In the genomic region with DNA sequence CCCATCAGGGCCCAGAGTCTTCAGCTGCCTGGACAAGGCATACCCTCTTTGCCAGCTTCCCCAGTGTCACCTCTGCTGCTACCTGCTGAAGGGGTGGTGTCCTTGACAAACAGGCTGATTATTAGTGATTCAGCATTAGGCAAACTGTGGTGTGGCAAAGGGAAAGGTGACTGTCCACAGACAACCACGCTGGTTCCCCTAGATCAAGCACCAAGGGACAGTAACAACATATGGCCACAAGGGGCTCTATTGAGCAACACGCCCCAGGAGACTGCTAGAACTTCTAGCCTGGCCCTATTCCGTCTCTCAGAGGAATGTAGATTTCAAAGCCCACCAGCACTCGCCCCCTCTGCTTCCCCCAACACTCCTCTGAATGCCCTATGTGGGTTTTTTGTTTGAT, we compare ENCODE assay signal across 8 mouse cellular contexts. TPM values are rescaled to one million over a fixed set of nuclear protein-coding genes. Genes with fewer than 3 reads are reported as not detected.
DNase-seq lines count a peak whose midpoint lies in the region; ATAC-seq and TF ChIP-seq lines count a peak whose summit lies in the region.

No protein-coding gene starts in this region.

- H3K27me3 ChIP-seq in G1E (ENCODE audit: insufficient read depth, low read length): peaks cover 14% of the 10 kb centered on the region
- H3K27me3 ChIP-seq in testis, adult 2 months (ENCODE audit: control insufficient read depth, insufficient read depth, low read length): no peaks in the 10 kb centered on the region

- no peaks in the 10 kb centered on the region for H3K36me3 ChIP-seq in G1E (replicated peaks)
- H3K36me3 ChIP-seq in testis, adult 2 months (ENCODE audit: control insufficient read depth, insufficient read depth, low read length): no peaks in the 10 kb centered on the region

- TF ChIP-seq POLR2A in testis, adult 2 months (IDR thresholded peaks at IDR 0.05; ENCODE audit: control insufficient read depth, low read depth, low read length): no peak

- H3K4me1 ChIP-seq in G1E (ENCODE audit: insufficient read depth, low read depth, low read length): peaks cover 9% of the 10 kb centered on the region
- H3K4me1 ChIP-seq in testis, adult 2 months (ENCODE audit: control insufficient read depth, insufficient read depth, low read length): no peaks in the 10 kb centered on the region; the same call in 1 of the 2 replicates

- DNase-seq in layer of hippocampus, adult 2 months (ENCODE audit: low spot score in 2 of 2): peak; percentile 23 to 59
- no peak for DNase-seq in layer of hippocampus, adult 9-11 months
- peak; percentile 61 for DNase-seq in G1E (ENCODE audit: low spot score)
- DNase-seq in cerebellum, adult 9-10 months: peak; percentile 25
- peak; percentile 17 to 27 for DNase-seq in heart, adult 9 months (ENCODE audit: low spot score in 2 of 2)
- peak; percentile 61 to 73 for DNase-seq in kidney, postnatal 4 days

- H3K9me3 ChIP-seq in G1E (replicated peaks): no peaks in the 10 kb centered on the region

- ATAC-seq in G1E (ENCODE audit: extremely low read depth, insufficient number of reproducible peaks, low FRiP score, poor library complexity, severe bottlenecking): no peak
- peak; percentile 98 for ATAC-seq in megakaryocyte, adult 5-6 weeks (ENCODE audit: poor library complexity, severe bottlenecking)

- H3K4me3 ChIP-seq in layer of hippocampus, adult 2 months: no peak overlapping the region
- H3K4me3 ChIP-seq in G1E (ENCODE audit: low read depth, low read length): no peak overlapping the region
- H3K4me3 ChIP-seq in testis, adult 2 months (ENCODE audit: control insufficient read depth, low read depth, low read length): no peak overlapping the region

- TF ChIP-seq CTCF in layer of hippocampus, adult 2 months (conservative IDR thresholded peaks at IDR 0.05): peak; percentile 91
- TF ChIP-seq CTCF in G1E (IDR thresholded peaks at IDR 0.05; ENCODE audit: low read depth, low read length): peak; percentile 96
- TF ChIP-seq CTCF in testis, adult 2 months (IDR thresholded peaks at IDR 0.05; ENCODE audit: control insufficient read depth, insufficient read depth, insufficient replicate concordance, low read depth, low read length): peak; percentile 69; the same call in 1 of the 2 replicates

- H3K27ac ChIP-seq in layer of hippocampus, adult 2 months: no peak overlapping the region
- H3K27ac ChIP-seq in testis, adult 2 months (ENCODE audit: control insufficient read depth, insufficient read depth, low read depth, low read length): no peak overlapping the region

RNA-seq across cellular contexts. Expression of gene Fam71a, which starts 11.6 kb away (rescaled TPM):
- total RNA-seq in layer of hippocampus, adult 2 months (2021): not detected
- total RNA-seq in G1E (2014; fragmentation: Nextera tagmentation) (not detected in 2 replicates), G1E (2017) (0.05 and 0.12 TPM in 2 replicates)
- not detected in 2 replicates for polyA plus RNA-seq in G1E (2012)
- total RNA-seq in megakaryocyte, adult 5-6 weeks (2015): 0.14 and 0.49 TPM in 2 replicates
- 0.24 TPM in 1 of 2 replicates, not detected in the other for total RNA-seq in megakaryocyte, adult 5-6 weeks (2017)
- polyA plus RNA-seq in testis, adult 2 months (2012; rRNA removed): 80.7 and 82.4 TPM in 2 replicates

RNA-seq across cellular contexts. Expression of gene Batf3, which starts 55.4 kb away (rescaled TPM):
- 1 to 10 TPM in 1 of 2 experiments, under 1 TPM in 1; 0.98 to 1.7 TPM for total RNA-seq in layer of hippocampus, adult 2 months (2021)
- total RNA-seq in G1E (2014; fragmentation: Nextera tagmentation): not detected in 2 replicates
- 0.11 TPM in 1 of 2 replicates, not detected in the other for total RNA-seq in G1E (2017)
- polyA plus RNA-seq in G1E (2012): 0.09 TPM in 1 of 2 replicates, not detected in the other
- total RNA-seq in megakaryocyte, adult 5-6 weeks (2015): 5.2 and 11.7 TPM in 2 replicates
- total RNA-seq in megakaryocyte, adult 5-6 weeks (2017): 1.8 and 3.4 TPM in 2 replicates
- polyA plus RNA-seq in testis, adult 2 months (2012; rRNA removed): 0.68 and 1.00 TPM in 2 replicates
